Mouse (Mus musculus) forebrain, embryonic 11.5 days (tissue): Measurements from ENCODE around the gene Tbc1d14. TPM values are rescaled to one million over a fixed set of nuclear protein-coding genes. Genes with fewer than 3 reads are reported as not detected.

Experiments
- ATAC-seq: fragments of 200-750 bp; cut with Nextera tagmentation; replicated peaks from 2 replicates; pipeline ENCODE4 v1.8.0; 2017; ENCODE audit warnings: moderate TSS enrichment; ENCODE audit not compliant: low FRiP score
- DNase-seq: peaks from one replicate; pipeline ENCODE4 v3.0.0-alpha.2; 2017; ENCODE audit warnings: low spot score
- H3K27ac ChIP-seq: fragments of 300-500 bp; sonication (generic); 2 replicates; pipeline ENCODE4 v1.5.1; 2014; ENCODE audit warnings: low read depth, low read length
- H3K27me3 ChIP-seq: fragments of 300-500 bp; sonication (generic); 2 replicates; pipeline ENCODE4 v1.6.1; 2014; ENCODE audit warnings: mild to moderate bottlenecking, low read length, mixed read lengths; ENCODE audit not compliant: control insufficient read depth, insufficient read depth
- H3K36me3 ChIP-seq: fragments of 300-500 bp; sonication (generic); 2 replicates; pipeline ENCODE4 v1.6.1; 2014; ENCODE audit warnings: mild to moderate bottlenecking, low read length, moderate library complexity, mixed read lengths; ENCODE audit not compliant: control insufficient read depth, insufficient read depth
- H3K4me1 ChIP-seq: fragments of 300-500 bp; sonication (generic); replicated peaks from 2 replicates; pipeline ENCODE4 v1.6.1; 2014; ENCODE audit warnings: low read length, mixed read lengths; ENCODE audit not compliant: control insufficient read depth, insufficient read depth
- H3K4me2 ChIP-seq: fragments of 300-500 bp; sonication (generic); 2 replicates; pipeline ENCODE4 v1.6.1; 2014; ENCODE audit warnings: low read depth, mild to moderate bottlenecking, low read length, moderate library complexity, mixed read lengths; ENCODE audit not compliant: severe bottlenecking
- H3K4me3 ChIP-seq: fragments of 300-500 bp; sonication (generic); 2 replicates; pipeline ENCODE4 v1.5.1; 2014; ENCODE audit warnings: low read depth, low read length
- H3K9ac ChIP-seq: fragments of 300-500 bp; sonication (generic); 2 replicates; pipeline ENCODE4 v1.6.1; 2014; ENCODE audit warnings: low read length
- H3K9me3 ChIP-seq: fragments of 300-500 bp; sonication (generic); 2 replicates; pipeline ENCODE4 v1.6.1; 2016; ENCODE audit warnings: low read length, mixed read lengths; ENCODE audit not compliant: control insufficient read depth
- WGBS: fragments of 180-500 bp; shearing (Covaris S2); extraction: QIAGEN DNeasy Blood & Tissue Kit; methylation state at CpG from one replicate; pipeline ENCODE4 v1.1.7; 2014; 5-methylcytosine and 5-hydroxymethylcytosine counted together
- polyA plus RNA-seq: library from polyadenylated mRNA; unstranded; fragments of >200 nt; fragmentation: Nextera tagmentation; extraction: Ambion mirVana; gene quantifications from 2 replicates; pipeline ENCODE4 v1.2.1, GENCODE M21; 2014

Tbc1d14 gene
- polyA plus RNA-seq, 1 experiment from 2014 or later, result 50.8 TPM

DNA sequence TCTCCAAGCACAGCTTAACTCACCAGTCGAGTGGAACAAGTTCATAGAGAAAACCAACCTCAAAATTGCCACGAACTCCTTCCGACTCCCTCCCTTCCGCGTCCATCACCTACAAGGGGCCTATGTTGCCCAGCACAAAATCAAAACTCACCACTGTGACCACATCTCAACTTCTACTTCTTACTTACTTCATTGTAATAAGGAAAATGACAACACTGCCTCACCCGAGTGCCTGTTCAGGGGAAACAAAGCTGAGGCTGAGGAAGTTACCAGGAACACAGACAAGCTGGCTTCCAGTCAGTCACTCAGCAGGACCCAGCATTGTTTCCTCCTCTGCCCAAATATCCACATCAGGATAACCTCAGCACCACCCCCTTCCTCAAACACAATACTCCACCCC, 29.3 kb downstream of the Tbc1d14 start:
- Histone ChIP-seq H3K27me3 (no peaks in the 10 kb centered on the region), H3K4me1 (no peaks in the 10 kb centered on the region; the same call in 1 of the 2 replicates), H3K4me2 (no peak overlapping the region), H3K9me3 (no peaks in the 10 kb centered on the region), H3K9ac (no peak overlapping the region), H3K4me3 (no peak overlapping the region), H3K36me3 (no peaks in the 10 kb centered on the region), H3K27ac (no peak overlapping the region)
- 83% methylated on average over 6 of the region's 6 CpGs for WGBS
- DNase-seq, result no peak
- ATAC-seq, result no peak

DNA sequence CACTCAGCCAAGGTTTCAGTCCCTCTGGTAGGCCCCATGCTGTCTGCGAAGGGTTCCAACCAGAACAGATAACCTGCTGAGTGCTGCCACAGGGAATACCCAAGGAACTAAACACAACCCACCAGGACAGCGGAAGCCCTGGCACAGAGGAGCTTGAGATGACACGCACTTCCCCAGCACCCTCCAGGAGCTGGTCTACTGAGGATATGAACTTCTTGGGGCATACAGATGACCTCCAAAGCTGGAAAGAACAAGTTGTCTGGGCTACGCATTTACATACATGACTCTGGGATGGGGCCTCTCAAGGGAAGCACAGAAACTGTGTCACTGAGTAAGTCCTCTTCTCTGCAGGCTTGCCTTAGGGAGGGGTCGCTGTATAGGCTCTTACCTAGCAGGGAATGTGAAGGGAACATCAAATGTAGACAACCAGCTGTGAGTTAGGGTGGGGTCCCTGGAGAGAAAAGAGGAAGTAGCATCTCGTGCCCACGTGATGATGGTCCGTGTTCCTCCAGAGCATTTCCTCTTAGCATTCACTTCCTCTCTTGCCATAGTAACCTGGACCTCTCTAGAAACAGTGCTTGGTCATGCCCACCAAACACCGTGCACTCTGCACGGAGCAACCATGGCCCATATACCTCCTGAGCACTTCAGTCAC, 30.2 kb downstream of the Tbc1d14 start:
- Histone ChIP-seq H3K27me3 (no peaks in the 10 kb centered on the region), H3K4me2 (no peak overlapping the region), H3K4me1 (no peaks in the 10 kb centered on the region; the same call in 1 of the 2 replicates), H3K27ac (no peak overlapping the region), H3K9ac (no peak overlapping the region), H3K4me3 (no peak overlapping the region), H3K36me3 (no peaks in the 10 kb centered on the region), H3K9me3 (no peaks in the 10 kb centered on the region)
- no peak for ATAC-seq
- 95% methylated on average over 10 of the region's 10 CpGs for WGBS
- DNase-seq, result no peak

DNA sequence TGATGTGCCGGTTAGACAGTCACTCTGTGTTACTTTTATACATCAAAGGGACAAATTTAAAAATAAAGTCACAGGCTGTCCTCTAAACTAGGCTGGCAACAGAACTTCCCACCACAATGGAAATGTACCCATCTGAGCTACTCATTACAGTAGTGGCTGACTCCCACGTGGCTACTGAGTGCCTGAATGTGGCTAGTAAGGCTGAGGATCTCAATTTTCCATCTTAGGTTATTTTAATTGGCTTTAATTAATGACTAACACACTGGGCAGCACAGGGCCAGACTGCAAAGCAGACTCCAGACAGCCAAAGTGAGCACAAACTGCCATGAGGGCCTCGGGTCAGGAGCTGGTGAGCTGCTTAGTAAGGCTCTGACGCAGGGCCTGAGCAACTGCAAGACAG, 31.6 kb downstream of the Tbc1d14 start:
- Histone ChIP-seq H3K9ac (no peak overlapping the region), H3K4me3 (no peak overlapping the region), H3K4me1 (no peaks in the 10 kb centered on the region; the same call in 1 of the 2 replicates), H3K9me3 (no peaks in the 10 kb centered on the region), H3K27me3 (no peaks in the 10 kb centered on the region), H3K4me2 (no peak overlapping the region), H3K36me3 (no peaks in the 10 kb centered on the region), H3K27ac (no peak overlapping the region)
- 89% methylated on average over 4 of the region's 4 CpGs for WGBS
- DNase-seq (no peak), ATAC-seq (no peak)

DNA sequence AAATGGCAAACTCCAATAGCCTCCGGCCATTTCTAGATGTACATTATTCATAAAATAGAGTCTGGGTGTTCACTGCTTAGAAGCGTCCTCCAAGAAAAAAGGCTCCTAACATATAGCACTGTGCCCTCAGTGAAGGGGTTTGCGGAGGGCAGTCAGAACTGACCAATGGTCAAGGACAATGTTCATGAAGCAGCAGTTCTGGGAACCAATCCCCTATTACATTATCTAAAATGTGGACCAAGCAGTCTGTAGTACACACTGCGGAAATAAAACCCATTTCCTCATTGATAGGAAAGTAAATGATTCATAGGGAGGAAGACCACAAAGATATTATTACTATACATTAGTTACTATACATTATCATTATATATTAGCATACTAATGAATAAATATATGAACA, 32.6 kb downstream of the Tbc1d14 start:
- ATAC-seq (no peak), DNase-seq (no peak)
- Histone ChIP-seq H3K4me3 (no peak overlapping the region), H3K4me1 (no peaks in the 10 kb centered on the region; the same call in 1 of the 2 replicates), H3K27ac (no peak overlapping the region), H3K9ac (no peak overlapping the region), H3K36me3 (no peaks in the 10 kb centered on the region), H3K9me3 (no peaks in the 10 kb centered on the region), H3K27me3 (no peaks in the 10 kb centered on the region), H3K4me2 (no peak overlapping the region)
- WGBS, result 96% methylated on average over 4 of the region's 4 CpGs

DNA sequence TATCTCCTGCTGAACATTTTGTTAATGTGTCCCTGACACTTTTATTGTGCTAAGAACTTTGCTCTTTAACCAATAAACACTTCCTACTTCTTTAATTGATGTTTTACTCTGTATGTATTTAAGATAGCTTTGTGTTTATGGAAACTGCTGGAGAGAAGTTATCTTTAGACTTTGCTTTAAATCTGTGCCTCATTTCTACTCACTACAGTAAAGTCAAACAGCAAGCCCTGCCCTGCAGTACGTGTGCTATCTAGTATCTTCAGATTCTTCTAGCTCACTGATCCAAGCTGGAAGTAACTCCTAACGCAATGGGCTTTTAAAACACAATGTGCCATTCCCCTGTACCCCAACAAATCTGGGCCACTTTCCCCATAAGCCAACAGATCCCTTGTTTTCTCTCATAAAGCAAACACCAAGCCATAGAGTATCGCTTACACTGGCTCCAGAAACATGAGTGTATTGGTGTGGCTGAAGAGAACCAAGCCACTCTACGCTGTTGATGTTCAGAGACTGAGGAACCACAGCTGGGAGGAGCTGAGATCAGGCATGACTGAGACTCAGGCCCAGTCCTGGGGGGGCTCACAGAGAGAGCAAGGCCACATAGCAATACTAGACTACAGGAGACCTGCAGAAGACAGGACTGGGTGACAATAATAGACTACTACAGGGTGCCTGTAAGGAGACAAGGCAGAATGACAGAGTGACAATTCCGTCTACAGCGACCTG, 33.4 kb downstream of the Tbc1d14 start:
- DNase-seq (no peak), ATAC-seq (no peak)
- H3K4me3 ChIP-seq, result no peak overlapping the region
- no peaks in the 10 kb centered on the region for H3K27me3 ChIP-seq
- H3K9ac ChIP-seq, result no peak overlapping the region
- 85% methylated on average over 6 of the region's 6 CpGs for WGBS
- no peak overlapping the region for H3K27ac ChIP-seq
- no peaks in the 10 kb centered on the region for H3K36me3 ChIP-seq
- no peak overlapping the region for H3K4me2 ChIP-seq
- H3K9me3 ChIP-seq, result no peaks in the 10 kb centered on the region
- no peaks in the 10 kb centered on the region; the same call in 1 of the 2 replicates for H3K4me1 ChIP-seq

DNA sequence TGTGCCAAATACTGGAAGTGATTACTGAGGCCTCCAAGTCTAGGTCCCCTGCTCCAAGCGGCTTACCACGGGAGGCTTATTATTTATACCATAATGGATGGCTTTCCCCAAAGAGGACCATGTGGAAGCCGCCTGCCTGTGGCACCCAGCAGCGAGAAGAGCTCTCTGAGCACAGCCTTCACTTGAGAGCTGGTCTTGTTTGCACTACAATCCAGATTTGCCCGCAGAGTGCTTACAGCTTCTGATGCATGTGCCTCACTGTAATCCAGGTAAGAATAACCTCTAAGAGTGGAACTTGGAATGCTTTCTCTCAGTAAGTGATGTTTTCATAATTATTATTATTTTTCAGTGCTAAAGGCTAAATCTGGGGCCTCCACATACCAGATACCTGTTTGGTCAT, 34.0 kb downstream of the Tbc1d14 start:
- Histone ChIP-seq H3K4me3 (no peak overlapping the region), H3K9ac (no peak overlapping the region), H3K27ac (no peak overlapping the region), H3K36me3 (no peaks in the 10 kb centered on the region), H3K9me3 (no peaks in the 10 kb centered on the region), H3K4me2 (no peak overlapping the region), H3K27me3 (no peaks in the 10 kb centered on the region), H3K4me1 (no peaks in the 10 kb centered on the region; the same call in 1 of the 2 replicates)
- 78% methylated on average over 5 of the region's 5 CpGs for WGBS
- DNase-seq (no peak), ATAC-seq (no peak)

DNA sequence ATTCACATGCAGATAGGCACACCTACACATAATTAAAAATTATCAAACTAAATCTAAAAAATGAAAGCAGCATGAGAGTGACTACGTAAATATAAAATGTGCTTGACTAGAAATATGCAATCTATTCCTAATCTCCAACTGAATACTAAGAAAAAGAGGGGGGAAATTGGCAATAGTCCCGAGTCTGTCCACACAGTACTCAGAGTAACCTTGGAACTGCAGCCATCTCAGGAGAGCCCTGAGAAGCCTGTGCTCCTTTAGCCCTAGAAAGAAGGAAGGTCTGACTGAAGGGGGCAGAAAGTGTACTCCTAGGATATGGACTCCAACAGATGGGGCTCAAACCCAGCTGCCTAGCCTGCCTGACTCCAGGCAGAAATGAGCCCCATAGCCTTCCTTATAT, 34.5 kb downstream of the Tbc1d14 start:
- H3K9ac ChIP-seq, result no peak overlapping the region
- no peak for DNase-seq
- H3K27ac ChIP-seq, result no peak overlapping the region
- no peak overlapping the region for H3K4me2 ChIP-seq
- no peaks in the 10 kb centered on the region for H3K4me1 ChIP-seq
- H3K36me3 ChIP-seq, result no peaks in the 10 kb centered on the region
- WGBS, result 86% methylated on average over 2 of the region's 2 CpGs
- H3K4me3 ChIP-seq, result no peak overlapping the region
- no peaks in the 10 kb centered on the region for H3K9me3 ChIP-seq
- no peaks in the 10 kb centered on the region for H3K27me3 ChIP-seq
- ATAC-seq, result no peak

DNA sequence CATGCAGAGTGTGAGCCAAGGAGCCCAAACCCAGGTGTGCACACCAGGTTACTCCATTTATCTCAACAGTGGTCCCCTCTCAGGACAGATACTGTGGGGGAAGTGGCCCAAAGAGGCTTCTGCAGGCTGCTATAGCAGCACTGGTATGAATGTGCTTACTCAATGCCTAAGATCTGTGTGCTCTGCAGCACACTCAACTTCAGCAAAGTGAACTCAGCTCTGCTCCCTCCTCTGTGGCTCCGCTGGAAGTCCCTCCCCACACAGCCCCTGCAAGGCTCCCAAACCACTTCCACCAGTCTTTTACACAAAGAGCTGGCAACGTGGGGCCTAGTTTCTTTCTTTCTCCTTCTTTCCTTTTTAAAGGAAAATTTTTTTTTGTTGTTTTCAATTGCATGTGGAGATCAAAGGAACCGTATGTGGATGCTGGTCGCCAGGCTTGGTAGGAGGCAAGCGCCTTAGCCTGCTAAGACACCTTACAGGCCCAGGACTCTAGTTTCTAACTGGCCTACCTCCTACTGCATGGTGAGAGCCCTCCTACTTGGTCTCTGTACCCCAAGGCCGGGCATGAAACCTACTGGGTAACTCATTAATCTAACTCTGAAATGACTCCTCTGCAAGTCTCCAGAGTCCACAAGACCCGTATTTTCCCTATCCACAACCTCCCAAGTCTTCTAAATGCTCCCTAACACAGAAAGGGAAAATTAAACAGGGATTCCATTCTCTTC, 35.3 kb downstream of the Tbc1d14 start:
- WGBS, result 44% methylated on average over 7 of the region's 7 CpGs
- H3K36me3 ChIP-seq, result no peaks in the 10 kb centered on the region
- DNase-seq (no peak), ATAC-seq (no peak)
- no peak overlapping the region for H3K4me3 ChIP-seq
- H3K4me2 ChIP-seq, result no peak overlapping the region
- no peak overlapping the region for H3K27ac ChIP-seq
- no peaks in the 10 kb centered on the region for H3K9me3 ChIP-seq
- H3K27me3 ChIP-seq, result no peaks in the 10 kb centered on the region
- no peak overlapping the region for H3K9ac ChIP-seq
- H3K4me1 ChIP-seq, result no peaks in the 10 kb centered on the region
